Mouse (Mus musculus) limb, embryonic 10.5 days (tissue): ENCODE data around the gene Fam81a. TPM values are rescaled to one million over a fixed set of nuclear protein-coding genes. Genes with fewer than 3 reads are reported as not detected.
A peak's percentile ranks its signal among the peaks of the same experiment; 100 is the strongest.

Experiments used
- DNase-seq: peaks from one replicate; pipeline ENCODE4 v3.0.0-alpha.2; 2017; ENCODE audit warnings: low spot score
- H3K27ac ChIP-seq: fragments of 300-500 bp; sonication (generic); 2 replicates; pipeline ENCODE4 v1.5.1; 2016; ENCODE audit warnings: mild to moderate bottlenecking
- H3K27me3 ChIP-seq: fragments of 300-500 bp; sonication (generic); 2 replicates; pipeline ENCODE4 v1.6.1; 2016; ENCODE audit warnings: low read depth, mild to moderate bottlenecking; ENCODE audit not compliant: poor library complexity, severe bottlenecking
- H3K36me3 ChIP-seq: fragments of 300-500 bp; sonication (generic); 2 replicates; pipeline ENCODE4 v1.6.1; 2016; ENCODE audit warnings: mild to moderate bottlenecking, moderate library complexity
- H3K4me1 ChIP-seq: fragments of 300-500 bp; sonication (generic); 2 replicates; pipeline ENCODE4 v1.6.1; 2016
- H3K4me3 ChIP-seq: fragments of 300-500 bp; sonication (generic); 2 replicates; pipeline ENCODE4 v1.5.1; 2016; ENCODE audit warnings: mild to moderate bottlenecking, moderate library complexity
- H3K9me3 ChIP-seq: fragments of 300-500 bp; sonication (generic); replicated peaks from 2 replicates; pipeline ENCODE4 v1.6.1; 2016; ENCODE audit warnings: mild to moderate bottlenecking
- WGBS: fragments of 180-500 bp; shearing (Covaris S2); methylation state at CpG from one replicate; pipeline ENCODE4 v1.1.7; 2016; 5-methylcytosine and 5-hydroxymethylcytosine counted together
- polyA plus RNA-seq: library from polyadenylated mRNA; unstranded; fragments of >200 nt; fragmentation: Nextera tagmentation; extraction: Ambion mirVana; gene quantifications from 2 replicates; pipeline ENCODE4 v1.2.1, GENCODE M21; 2016

Fam81a gene
- polyA plus RNA-seq, 1 experiment from 2014 or later: 1.6 TPM

DNA sequence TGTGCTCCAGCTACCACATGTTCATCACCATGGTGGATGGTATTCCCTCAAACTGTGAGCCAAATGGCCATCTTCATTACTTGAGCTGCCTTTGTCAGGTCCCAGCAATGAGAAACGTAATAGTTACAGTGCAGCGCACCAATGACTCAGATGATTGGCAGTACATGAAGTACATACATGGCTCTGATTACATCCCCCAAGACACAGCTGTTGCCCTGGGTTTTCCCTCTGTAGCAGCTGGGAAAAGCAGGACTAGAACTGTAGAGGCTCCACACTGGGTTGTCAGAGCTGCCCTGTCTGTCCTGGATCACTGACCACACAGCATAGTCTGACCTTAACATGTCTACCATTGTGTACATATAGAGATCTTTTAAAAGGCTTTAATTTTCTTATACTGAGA lies 44.8 kb downstream of the Fam81a start:
- Histone ChIP-seq H3K9me3 (no peaks in the 10 kb centered on the region), H3K4me3 (no peak overlapping the region), H3K4me1 (no peaks in the 10 kb centered on the region), H3K27me3 (no peaks in the 10 kb centered on the region), H3K27ac (no peak overlapping the region), H3K36me3 (no peaks in the 10 kb centered on the region)
- WGBS: 95% methylated on average over 2 of the region's 2 CpGs
- DNase-seq: no peak

DNA sequence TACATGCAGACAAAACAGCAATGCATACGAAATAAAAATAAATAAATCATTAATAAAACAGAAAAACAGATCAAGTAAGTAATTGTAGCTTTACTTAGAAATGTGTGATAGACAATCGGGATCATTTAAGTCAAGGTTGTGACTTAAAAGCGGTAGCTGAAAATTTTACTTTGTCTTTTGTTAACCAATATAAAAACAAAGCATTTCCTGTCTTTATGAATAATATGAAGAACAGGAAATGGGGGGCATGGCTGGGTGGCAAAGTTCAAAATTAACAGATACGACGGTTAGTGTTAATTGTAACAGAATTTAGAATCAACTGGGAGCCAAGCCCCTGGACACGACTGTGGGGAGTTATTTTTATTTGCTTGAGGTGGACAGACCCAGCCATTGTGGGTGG lies 47.3 kb downstream of the Fam81a start:
- DNase-seq: no peak
- no peaks in the 10 kb centered on the region for H3K9me3 ChIP-seq
- no peak overlapping the region for H3K4me3 ChIP-seq
- H3K27me3 ChIP-seq: no peaks in the 10 kb centered on the region
- H3K36me3 ChIP-seq: no peaks in the 10 kb centered on the region
- WGBS: 83% methylated on average over 6 of the region's 6 CpGs
- H3K27ac ChIP-seq: no peak overlapping the region
- H3K4me1 ChIP-seq: no peaks in the 10 kb centered on the region

DNA sequence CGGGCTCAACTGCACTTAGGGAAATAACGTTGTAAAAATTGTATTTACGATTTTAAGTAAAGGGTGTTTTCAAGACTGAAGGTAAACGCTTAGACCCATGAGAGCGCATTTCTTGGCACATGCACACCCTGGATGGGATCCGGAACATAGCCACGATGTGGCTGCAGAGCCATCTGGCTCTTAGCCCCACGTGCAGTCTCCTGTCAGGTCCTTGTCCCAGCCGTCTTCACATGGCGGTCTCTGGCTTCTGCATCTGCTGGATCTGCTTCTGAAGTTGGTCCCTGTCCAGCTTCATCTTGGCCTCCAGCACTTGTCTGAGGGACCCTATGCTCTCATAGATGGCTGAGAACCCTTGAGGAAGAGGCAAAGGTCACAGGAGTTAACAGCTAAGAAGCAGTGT lies 51.8 kb downstream of the Fam81a start:
- Histone ChIP-seq H3K27me3 (no peaks in the 10 kb centered on the region), H3K4me3 (no peak overlapping the region), H3K9me3 (no peaks in the 10 kb centered on the region), H3K4me1 (no peaks in the 10 kb centered on the region), H3K27ac (no peak overlapping the region), H3K36me3 (no peaks in the 10 kb centered on the region)
- DNase-seq: no peak
- WGBS: 90% methylated on average over 10 of the region's 10 CpGs

DNA sequence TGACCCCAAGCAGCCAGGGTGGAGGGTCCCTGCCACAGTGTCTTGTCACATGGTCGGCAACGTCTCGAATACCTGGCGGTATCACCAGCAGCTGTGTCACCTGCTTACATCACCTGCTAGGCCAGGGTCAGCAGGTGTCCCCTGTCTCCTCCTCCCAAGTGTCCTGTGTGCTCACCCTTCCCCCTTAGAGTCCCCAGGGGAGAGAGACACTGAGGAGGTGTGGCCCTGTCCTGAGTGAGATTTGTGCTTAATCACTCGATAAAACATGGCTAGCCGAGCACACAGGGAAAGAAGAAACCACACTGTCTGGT lies 53.6 kb downstream of the Fam81a start:
- Histone ChIP-seq H3K27ac (no peak overlapping the region), H3K4me3 (no peak overlapping the region), H3K36me3 (no peaks in the 10 kb centered on the region), H3K9me3 (no peaks in the 10 kb centered on the region), H3K27me3 (no peaks in the 10 kb centered on the region), H3K4me1 (no peaks in the 10 kb centered on the region)
- DNase-seq: no peak
- WGBS: 80% methylated on average over 6 of the region's 6 CpGs

DNA sequence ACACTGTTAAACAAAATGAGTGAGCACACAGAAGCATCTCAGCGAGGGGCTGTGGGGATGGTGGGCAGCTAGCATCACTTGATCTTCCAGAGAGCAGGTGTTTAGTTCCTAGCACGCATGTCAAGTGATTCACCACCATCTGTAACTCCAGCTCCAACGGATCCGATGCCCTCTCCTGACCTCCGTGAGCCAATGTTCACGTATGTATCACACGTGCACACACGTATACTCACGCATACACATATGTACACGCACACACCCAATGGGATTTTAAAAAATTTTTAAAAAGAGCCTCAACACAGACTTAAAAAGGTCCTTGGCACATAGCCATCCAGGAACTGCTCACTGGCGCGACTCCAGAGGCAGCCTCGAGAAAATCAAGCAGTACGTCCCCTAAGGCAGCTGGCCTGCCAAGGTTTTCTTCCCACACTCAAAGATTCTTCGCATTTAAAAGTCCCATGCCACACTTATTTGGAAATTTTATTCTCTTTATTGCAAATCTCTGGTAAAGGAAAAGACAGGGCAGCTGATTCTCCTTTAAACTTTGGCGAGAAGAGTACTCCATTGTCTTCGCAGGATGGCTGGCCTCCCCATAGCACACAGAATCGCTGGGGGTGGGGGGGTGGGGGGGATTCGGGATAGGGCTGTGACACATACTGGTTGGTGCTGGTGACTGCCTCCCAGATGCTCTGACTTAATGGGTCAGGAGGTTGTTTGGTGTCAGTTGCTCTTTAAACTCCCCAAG lies 54.1 kb downstream of the Fam81a start:
- H3K9me3 ChIP-seq: no peaks in the 10 kb centered on the region
- H3K36me3 ChIP-seq: no peaks in the 10 kb centered on the region
- no peak for DNase-seq
- no peak overlapping the region for H3K4me3 ChIP-seq
- H3K27ac ChIP-seq: no peak overlapping the region
- no peaks in the 10 kb centered on the region for H3K4me1 ChIP-seq
- no peaks in the 10 kb centered on the region for H3K27me3 ChIP-seq
- 85% methylated on average over 19 of the region's 19 CpGs for WGBS

DNA sequence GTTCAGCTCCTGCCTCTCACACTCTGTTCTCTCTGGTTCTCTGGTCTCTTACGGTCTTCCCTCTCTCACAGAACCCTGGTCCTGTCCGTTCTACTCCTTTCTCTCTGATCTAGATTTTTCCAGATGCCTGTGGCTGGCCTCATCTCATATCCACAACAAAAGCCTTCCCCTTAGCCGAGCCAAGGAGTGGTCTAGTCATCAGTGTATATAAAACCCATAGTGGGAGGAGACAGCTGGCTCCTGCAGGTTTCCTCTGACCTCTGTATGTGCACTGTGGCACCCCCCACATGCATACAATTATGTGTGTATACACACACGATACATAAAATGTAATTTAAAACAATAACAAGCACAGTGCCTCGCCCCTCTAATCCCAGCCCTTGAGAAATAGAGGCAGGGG lies 55.0 kb downstream of the Fam81a start:
- Histone ChIP-seq H3K27me3 (no peaks in the 10 kb centered on the region), H3K4me1 (peaks cover 7% of the 10 kb centered on the region), H3K9me3 (no peaks in the 10 kb centered on the region), H3K4me3 (no peak overlapping the region), H3K27ac (no peak overlapping the region), H3K36me3 (no peaks in the 10 kb centered on the region)
- 83% methylated on average over 5 of the region's 5 CpGs for WGBS
- no peak for DNase-seq

DNA sequence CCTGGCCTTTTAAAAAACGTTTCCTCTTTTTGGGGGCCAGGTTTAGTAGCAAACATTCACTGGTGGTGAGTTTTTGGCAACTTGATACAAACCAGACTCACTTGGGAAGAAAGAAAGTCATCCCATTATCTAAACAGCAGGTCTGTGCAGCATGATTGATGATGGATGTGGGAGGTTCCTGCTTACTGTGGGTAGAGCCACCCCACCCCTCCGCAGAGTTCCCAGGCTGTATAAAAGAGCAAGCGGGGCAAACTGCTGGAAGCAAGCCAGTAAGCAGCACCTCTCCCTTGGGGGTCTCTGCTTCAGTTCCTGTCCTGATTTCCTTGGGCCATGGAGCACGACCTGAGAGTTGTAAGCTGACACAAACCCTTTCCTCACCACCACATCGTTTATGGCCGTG lies 56.3 kb downstream of the Fam81a start:
- H3K36me3 ChIP-seq: no peaks in the 10 kb centered on the region
- peaks cover 13% of the 10 kb centered on the region for H3K4me1 ChIP-seq
- H3K27ac ChIP-seq: no peak overlapping the region
- no peak overlapping the region for H3K4me3 ChIP-seq
- no peak for DNase-seq
- no peaks in the 10 kb centered on the region for H3K27me3 ChIP-seq
- WGBS: 42% methylated on average over 6 of the region's 6 CpGs
- H3K9me3 ChIP-seq: no peaks in the 10 kb centered on the region

DNA sequence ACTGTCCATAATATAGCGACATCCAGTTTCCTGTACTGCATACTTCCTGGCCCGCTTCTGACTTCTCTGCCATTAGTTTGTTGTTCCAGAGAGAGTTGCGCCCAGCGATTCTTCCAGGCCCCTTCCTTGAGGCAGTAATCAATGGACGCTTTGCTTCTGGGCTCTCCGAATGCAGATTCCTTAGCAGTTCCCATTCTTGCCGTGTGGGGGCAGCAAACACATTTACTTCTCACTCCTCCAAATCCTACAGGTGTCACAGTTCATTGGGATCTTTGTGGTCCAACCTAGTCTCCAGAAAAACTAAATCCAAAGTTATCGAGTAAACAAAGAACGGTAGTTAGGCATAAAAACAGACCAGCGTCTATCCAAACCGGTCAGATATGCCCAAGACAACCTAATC lies 58.3 kb downstream of the Fam81a start:
- Histone ChIP-seq H3K4me1 (peaks cover 13% of the 10 kb centered on the region), H3K4me3 (no peak overlapping the region), H3K27me3 (no peaks in the 10 kb centered on the region), H3K27ac (no peak overlapping the region), H3K36me3 (no peaks in the 10 kb centered on the region), H3K9me3 (no peaks in the 10 kb centered on the region)
- DNase-seq: peak; percentile 70
- WGBS: 67% methylated on average over 11 of the region's 11 CpGs

DNA sequence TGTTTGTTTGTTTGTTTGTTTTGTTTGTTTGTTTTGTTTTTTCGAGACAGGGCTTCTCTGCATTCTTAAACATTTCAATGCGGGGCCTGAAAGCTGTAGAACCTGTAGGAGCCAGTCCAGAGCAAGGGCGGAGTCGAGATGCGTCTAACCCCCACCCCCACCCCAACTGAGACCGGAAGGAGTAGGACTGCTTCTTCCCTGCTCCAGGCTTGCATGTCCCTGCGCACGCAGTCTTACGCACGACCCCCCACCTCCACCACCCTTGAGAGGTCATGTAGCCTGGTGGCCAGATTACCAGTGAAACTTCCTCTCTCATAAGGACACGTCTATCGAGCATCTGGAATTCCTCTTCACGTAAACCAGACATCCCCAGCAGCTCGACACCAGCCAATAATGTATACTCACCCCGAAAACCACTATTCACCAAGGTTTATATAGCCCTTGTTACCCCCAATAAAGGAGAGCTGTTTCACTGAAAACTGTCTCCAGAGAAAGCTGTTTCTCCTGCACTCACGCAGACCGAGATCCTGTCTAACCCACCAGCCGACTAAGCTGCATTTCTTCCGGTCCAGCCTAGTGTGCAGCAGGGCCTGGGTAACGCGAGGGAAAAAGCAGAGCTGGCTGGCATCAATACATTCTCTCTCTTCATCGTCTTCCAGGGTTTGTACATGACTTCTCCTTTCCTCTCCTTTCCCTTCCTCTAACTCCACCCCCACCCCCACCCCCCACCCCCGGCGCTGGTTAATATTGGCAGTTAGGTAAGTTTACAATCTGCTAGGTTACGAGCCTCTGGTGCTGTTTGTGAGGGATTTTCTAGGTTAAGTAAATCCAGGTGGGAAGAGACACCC lies 59.8 kb downstream of the Fam81a start:
- WGBS: 54% methylated on average over 25 of the region's 25 CpGs
- no peaks in the 10 kb centered on the region for H3K36me3 ChIP-seq
- H3K27me3 ChIP-seq: no peaks in the 10 kb centered on the region
- peak overlapping the region; percentile 22; the same call in 1 of the 2 replicates for H3K4me3 ChIP-seq
- H3K9me3 ChIP-seq: no peaks in the 10 kb centered on the region
- no peak for DNase-seq
- H3K4me1 ChIP-seq: peaks cover 13% of the 10 kb centered on the region
- peak overlapping the region; percentile 31; the same call in 1 of the 2 replicates for H3K27ac ChIP-seq

DNA sequence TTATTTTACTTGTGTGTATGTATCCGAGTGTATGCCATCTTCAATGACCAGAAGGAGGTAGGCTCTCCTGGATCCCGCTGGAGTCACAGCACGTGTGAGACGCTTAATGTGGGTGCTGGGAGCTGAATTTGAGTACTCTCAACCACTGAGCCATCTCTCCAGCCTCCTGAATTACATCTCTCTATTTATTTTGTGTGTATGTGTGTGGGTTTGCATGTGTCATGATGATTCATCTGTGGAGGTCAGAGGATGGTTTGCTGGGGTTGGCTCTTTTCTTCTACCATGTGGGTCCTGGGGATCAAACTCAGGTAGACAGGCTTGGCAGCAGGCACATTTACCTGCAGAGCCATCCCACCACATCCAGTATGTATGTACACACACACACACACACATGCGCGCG lies 60.6 kb downstream of the Fam81a start:
- WGBS: 94% methylated on average over 7 of the region's 7 CpGs
- DNase-seq: no peak
- H3K4me3 ChIP-seq: no peak overlapping the region

DNA sequence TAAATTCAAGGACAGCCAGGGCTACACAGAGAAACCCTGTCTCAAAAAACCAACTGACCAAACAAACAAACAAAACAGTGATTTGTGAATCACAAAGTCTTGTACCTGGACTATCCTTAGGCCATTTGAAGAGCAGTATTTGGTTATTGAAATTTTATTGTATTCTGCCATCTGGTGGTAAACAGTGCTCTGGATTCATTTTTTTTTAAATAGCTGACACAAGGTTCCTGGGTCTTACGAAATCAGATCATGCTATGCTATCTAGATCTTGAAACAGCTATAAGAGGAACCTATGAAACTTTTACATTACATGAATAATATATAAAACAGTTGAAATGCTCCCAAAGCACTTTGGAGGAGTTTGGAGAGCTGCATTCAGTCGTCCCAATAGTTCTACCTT lies 61.4 kb downstream of the Fam81a start:
- H3K27me3 ChIP-seq: no peaks in the 10 kb centered on the region
- 79% methylated on average over 2 of the region's 2 CpGs for WGBS
- no peak for DNase-seq

More for the DNA sequence above, 60.6 kb downstream of the Fam81a start:
- no peaks in the 10 kb centered on the region for H3K36me3 ChIP-seq
- H3K27ac ChIP-seq: no peak overlapping the region
- H3K4me1 ChIP-seq: peaks cover 13% of the 10 kb centered on the region
- H3K9me3 ChIP-seq: no peaks in the 10 kb centered on the region
- no peaks in the 10 kb centered on the region for H3K27me3 ChIP-seq

DNA sequence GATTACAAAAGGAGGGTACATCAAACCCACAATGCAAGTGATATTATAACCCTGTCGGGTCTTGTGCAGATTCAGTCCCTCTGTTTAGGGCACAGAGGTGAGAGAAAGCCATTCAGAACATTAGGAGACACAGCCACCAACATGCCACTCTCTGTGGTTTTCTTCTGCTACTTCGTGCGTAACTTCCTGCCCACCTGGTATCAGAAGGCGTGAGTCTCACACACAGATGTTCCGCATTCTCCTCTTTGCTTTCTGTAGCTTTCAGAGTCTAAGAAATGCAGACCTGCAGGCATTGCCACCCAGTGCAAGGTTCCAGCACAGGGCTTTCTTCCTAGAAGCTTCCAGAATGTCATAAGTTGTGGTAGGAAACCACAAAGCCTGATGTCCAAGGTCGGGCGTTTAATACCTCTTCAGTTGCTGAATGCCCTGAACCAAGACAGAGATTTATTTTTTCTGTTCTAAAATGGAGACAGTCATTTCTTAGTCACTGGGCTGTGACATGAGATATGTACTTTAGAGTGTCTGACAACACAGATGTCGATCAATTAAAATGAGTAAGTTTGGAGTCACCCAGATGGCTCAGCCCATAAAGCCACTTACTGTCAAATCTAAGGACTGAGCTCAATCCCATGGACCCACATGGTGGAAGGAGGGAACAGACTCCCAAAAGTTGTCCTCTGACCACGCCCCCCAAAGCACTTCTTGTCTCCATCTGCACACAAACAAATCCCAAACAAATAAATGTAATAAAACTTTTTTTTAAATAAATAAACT lies 62.1 kb downstream of the Fam81a start:
- Histone ChIP-seq H3K4me1 (peaks cover 13% of the 10 kb centered on the region), H3K27me3 (no peaks in the 10 kb centered on the region), H3K4me3 (no peak overlapping the region), H3K27ac (no peak overlapping the region), H3K9me3 (no peaks in the 10 kb centered on the region), H3K36me3 (no peaks in the 10 kb centered on the region)
- 93% methylated on average over 9 of the region's 9 CpGs for WGBS
- DNase-seq: no peak

More for the DNA sequence above, 61.4 kb downstream of the Fam81a start:
- no peaks in the 10 kb centered on the region for H3K9me3 ChIP-seq
- no peak overlapping the region for H3K27ac ChIP-seq
- H3K4me1 ChIP-seq: peaks cover 13% of the 10 kb centered on the region
- H3K36me3 ChIP-seq: no peaks in the 10 kb centered on the region
- no peak overlapping the region for H3K4me3 ChIP-seq

DNA sequence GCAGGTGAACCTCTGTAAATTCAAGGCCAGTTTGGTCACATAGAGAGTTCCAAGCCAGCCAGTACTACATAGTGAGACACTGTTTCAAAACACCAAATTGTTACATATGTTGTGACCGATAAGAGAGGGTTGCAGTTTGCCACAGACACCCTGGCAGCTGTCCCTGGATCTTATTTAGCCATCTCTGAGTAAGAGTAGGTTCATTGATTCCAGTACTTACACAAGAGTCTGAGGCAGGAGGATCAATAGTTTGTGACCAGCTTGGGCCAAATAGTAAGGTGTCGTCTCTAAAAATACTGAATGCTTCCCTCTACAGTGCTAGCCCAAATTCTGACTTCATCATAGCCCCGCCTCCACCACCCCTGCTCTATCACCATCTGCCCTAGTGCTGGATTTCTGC lies 64.3 kb downstream of the Fam81a start:
- DNase-seq: no peak
- WGBS: 91% methylated on average over 3 of the region's 3 CpGs
- no peaks in the 10 kb centered on the region for H3K36me3 ChIP-seq
- H3K27ac ChIP-seq: no peak overlapping the region
- peaks cover 12% of the 10 kb centered on the region for H3K4me1 ChIP-seq
- no peak overlapping the region for H3K4me3 ChIP-seq
- no peaks in the 10 kb centered on the region for H3K9me3 ChIP-seq
- H3K27me3 ChIP-seq: no peaks in the 10 kb centered on the region
